Mouse (Mus musculus): ENCODE results near the gene Lce3e.

Lce3e gene

DNA sequence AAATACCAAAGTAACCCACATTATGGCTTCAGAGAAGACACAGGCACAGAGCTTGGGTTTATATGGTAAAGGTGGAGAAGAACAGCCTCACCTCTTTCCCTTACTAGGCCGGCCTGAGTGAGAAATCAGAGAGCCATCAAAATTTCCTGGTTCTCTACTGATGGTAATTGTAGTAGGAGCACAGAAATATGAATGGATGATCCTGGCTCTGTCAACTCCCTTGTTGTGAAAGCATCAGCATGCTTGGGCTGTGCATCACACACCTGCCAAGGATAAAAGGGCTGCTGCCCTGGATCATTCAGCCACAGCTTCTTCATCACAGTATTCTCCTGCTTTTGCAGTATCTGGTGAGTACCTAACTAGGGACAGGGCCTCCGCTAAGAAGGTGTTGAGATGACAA is at the start of gene Lce3e:
Lce3e (plus strand) TSS at position 301 of the 400 bp plus-strand sequence.
- 93% methylated on average over 2 of the region's 2 CpGs for WGBS

DNA sequence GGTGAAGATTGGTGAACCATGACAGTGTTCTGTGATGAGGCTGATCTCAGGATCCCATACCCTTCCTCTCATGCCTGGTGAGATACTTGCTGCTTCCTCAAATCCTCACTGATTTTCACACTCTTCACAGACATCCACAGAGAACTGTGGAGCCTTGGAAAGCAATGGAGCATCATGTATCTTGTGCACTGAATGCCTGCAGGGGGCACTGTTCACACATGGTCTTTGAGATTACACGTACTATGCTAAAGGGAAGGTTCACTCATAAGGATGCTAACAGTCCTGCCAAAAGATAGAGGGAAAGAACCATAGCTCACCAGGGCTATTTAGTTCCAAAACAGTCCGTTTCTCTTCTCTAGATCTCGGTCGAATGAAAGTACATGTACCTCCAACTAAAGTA is 46.5 kb upstream of the Lce3e start:
- 70% methylated on average over 4 of the region's 4 CpGs for WGBS

- 78% methylated on average over 2 of the region's 2 CpGs for WGBS
Measured at GRCm38 (mm10) chr3:92926130-92926529, 40.7 kb upstream of the Lce3e start, which contains the start of gene Lce3a. Gene Lce3a (minus strand): TSS chr3:92926230.

- WGBS: 75% methylated on average over 2 of the region's 2 CpGs
Measured at GRCm38 (mm10) chr3:92932679-92933078, 34.2 kb upstream of the Lce3e start, which contains the start of gene Lce3b. Gene Lce3b (plus strand): TSS chr3:92932979.

DNA sequence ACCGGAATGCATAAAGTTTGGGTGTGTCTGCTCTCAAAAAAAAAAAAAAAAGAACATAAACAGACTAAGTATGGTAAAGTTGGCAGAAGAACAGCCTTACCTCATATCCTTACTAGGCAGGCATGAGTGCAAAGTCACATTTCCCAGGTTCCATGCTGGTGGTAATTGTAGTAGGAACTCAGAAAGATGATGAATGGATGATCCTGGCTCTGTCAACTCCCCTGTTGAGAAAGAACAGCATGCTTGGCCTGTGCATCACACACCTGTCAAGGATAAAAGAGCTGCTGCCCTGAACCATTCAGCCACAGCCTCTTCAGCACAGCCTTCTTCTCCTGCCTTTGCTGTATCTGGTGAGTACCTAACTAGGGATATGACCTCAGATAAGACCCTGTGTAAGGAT is 22.7 kb upstream of the Lce3e start, which contains the start of gene Lce3c:
Lce3c (plus strand) TSS at position 301 of the 400 bp plus-strand sequence.
- 80% methylated on average over 1 of the region's 1 CpGs for WGBS

GRCm38 (mm10) chr3:92957090-92957489 is 9.8 kb upstream of the Lce3e start, which contains the start of gene Lce3d:
Gene Lce3d (plus strand): TSS chr3:92957390.
- 98% methylated on average over 1 of the region's 1 CpGs for WGBS

DNA sequence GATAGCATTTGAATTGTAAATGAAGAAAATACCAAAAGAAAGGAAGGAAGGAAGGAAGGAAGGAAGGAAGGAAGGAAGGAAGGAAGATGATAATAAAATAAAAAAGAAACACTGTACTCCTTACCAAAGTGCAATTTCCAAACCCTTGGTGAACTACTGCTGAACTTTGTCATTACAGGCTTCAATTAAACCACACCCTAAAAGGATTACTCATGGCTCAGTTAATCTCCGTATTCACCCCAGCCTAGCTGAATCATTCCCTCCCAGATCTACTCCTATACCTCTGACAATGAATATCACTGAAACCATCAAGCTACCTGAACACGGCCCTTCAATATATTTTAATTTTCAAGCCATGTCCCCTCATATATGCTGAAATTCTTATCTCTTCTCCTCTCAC is 11.6 kb downstream of the Lce3e start:
- 80% methylated on average over 2 of the region's 2 CpGs for WGBS

GRCm38 (mm10) chr3:92991926-92992325 is 25.1 kb downstream of the Lce3e start, which contains the start of gene Lce3f:
Gene Lce3f (plus strand): TSS chr3:92992226.

GRCm38 (mm10) chr3:92998691-92999090 is 31.8 kb downstream of the Lce3e start:
- 4% methylated on average over 7 of the region's 7 CpGs for WGBS

GRCm38 (mm10) chr3:93000621-93001020 is 33.8 kb downstream of the Lce3e start:
- 84% methylated on average over 3 of the region's 3 CpGs for WGBS

DNA sequence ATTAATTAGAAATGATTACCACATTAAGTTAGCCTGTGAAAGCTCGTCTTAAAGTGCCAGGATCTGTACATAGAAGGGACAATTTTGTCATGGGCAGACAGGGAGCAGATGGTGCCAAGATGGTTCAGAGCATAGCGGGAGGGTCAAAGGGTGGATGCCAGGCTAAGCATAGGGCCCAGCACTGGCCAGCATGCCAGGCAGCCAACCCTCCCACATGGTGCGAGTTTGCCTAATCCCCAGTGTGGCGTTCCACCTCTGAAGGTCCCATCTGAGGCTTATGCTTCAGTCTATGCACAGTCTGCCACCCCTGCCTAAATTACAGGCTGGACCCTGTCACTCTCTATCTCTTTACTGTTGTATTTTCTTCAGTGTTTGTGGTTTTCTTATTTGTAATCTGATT is 36.0 kb downstream of the Lce3e start:
- WGBS: 72% methylated on average over 4 of the region's 4 CpGs

GRCm38 (mm10) chr3:93014378-93014801 is 47.5 kb downstream of the Lce3e start:
- 2% methylated on average over 24 of the region's 24 CpGs for WGBS

DNA sequence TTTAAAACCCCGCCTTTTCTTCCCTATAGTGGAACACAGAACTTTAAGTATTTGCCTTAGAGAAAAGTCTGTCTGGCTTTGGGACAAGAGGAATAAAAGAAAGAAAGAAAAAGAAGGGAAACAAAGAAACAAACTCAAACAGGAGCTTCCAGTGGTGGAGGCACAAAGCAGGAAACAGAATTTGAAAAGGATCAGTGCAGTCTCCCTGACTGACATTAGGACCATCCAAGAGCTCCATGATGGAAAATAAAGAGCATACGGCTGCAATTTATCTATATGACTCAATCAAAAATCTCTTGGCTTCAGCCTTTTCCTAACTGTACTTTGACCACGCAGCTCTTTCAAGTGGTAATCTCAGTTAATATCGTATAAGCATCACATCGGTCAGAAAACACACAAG is 48.0 kb downstream of the Lce3e start:
- WGBS: 34% methylated on average over 5 of the region's 5 CpGs

DNA sequence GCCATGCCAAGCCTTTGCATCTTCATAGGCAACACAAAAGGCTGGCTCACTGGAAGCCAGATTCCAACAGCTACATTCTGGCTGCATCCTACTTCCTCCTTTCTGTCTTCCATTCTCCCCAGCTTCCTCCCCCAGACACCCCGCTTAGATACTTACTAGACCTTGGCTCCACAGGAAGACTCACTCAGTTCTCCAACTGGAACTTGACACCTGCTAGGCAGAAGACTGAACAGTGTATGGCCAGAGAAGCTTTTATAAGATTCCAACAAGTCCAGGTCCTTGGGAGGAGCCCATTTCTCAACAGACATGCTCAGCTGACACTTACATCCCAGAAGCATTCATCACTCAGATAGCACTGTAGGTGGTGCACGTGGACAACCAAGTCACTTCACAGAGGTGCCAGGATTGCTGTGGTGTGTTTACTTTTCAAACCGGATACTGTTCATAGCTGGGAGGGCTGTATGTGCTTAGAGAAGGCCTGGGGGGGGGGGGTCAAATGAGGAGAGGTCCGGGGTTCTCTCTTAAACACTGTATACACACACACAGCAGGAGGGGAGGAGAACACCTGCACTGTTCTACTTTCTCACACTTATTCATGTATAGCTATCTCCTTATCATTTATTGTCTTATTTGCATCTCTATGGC is 48.7 kb downstream of the Lce3e start, which contains the start of gene Crct1:
Crct1 (minus strand) TSS at position 228 of the 645 bp plus-strand sequence.
- WGBS: 53% methylated on average over 4 of the region's 4 CpGs

All from cerebral cortex, adult 2 months (tissue).